In the genomic region with DNA sequence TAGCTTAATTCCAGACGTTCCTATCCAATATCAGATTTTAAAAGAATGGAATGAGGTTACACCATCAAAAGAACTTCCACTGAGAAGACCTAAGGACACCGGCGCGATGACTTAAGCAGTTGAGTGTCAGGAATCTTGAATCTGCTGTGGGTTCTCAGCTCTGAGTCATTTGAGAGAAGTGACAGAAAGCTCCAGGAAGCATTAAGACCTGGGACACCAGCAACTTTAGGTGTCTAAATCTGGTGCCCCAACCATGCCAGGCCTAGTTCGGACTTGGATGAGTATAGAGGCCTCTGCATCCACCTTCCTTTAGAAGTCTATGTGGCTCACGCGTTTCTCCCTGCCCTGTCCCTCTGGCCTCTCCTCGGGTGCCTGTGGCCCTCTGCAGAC, we compare ENCODE assay signal across 8 mouse cellular contexts. TPM values are rescaled to one million over a fixed set of nuclear protein-coding genes. Genes with fewer than 3 reads are reported as not detected.
DNase-seq lines count a peak whose midpoint lies in the region; ATAC-seq and TF ChIP-seq lines count a peak whose summit lies in the region.

No protein-coding gene starts in this region.

- TF ChIP-seq RAD21 in CH12.LX (IDR thresholded peaks at IDR 0.05; ENCODE audit: low read depth, low read length), result no peak

- H3K4me3 ChIP-seq in heart, embryonic 11.5 days (ENCODE audit: low read depth, low read length), result peak overlapping the region; percentile 61
- peak overlapping the region; percentile 26 to 62 (median 31) for H3K4me3 ChIP-seq in CH12.LX (replicated peaks in 1 of 3; ENCODE audit: low read depth in 2 of 3, low read length in 2 of 3, poor library complexity in 1 of 3)
- peak overlapping the region; percentile 45 for H3K4me3 ChIP-seq in forebrain, embryonic 14.5 days (ENCODE audit: low read depth, low read length)
- peak overlapping the region; percentile 62 for H3K4me3 ChIP-seq in liver, embryonic 16.5 days (ENCODE audit: low read depth, low read length)

- H3K4me2 ChIP-seq in heart, embryonic 11.5 days, result peak overlapping the region; percentile 80
- H3K4me2 ChIP-seq in CH12.LX (ENCODE audit: insufficient read depth, low read depth, poor library complexity, severe bottlenecking), result peak overlapping the region; percentile 61
- peak overlapping the region; percentile 80 for H3K4me2 ChIP-seq in forebrain, embryonic 14.5 days (ENCODE audit: low read length)
- H3K4me2 ChIP-seq in liver, embryonic 16.5 days (ENCODE audit: low read depth, low read length), result peak overlapping the region; percentile 86

- WGBS in heart, embryonic 11.5 days (ENCODE audit: insufficient replicate concordance), result 20% methylated on average over 8 of the region's 8 CpGs
- 22% methylated on average over 8 of the region's 8 CpGs for WGBS in forebrain, embryonic 14.5 days
- 27% methylated on average over 8 of the region's 8 CpGs for WGBS in liver, embryonic 16.5 days (ENCODE audit: insufficient replicate concordance)

- H3K79me2 ChIP-seq in CH12.LX (replicated peaks; ENCODE audit: control insufficient read depth, extremely low read depth, insufficient read depth, poor library complexity, severe bottlenecking), result no peaks in the 10 kb centered on the region

- ATAC-seq in heart, embryonic 11.5 days (replicated peaks; ENCODE audit: insufficient number of reproducible peaks, low FRiP score, low TSS enrichment), result no peak
- ATAC-seq in forebrain, embryonic 14.5 days, result no peak
- ATAC-seq in liver, embryonic 16.5 days (ENCODE audit: low read depth), result no peak

- no peaks in the 10 kb centered on the region for H3K9me3 ChIP-seq in heart, embryonic 11.5 days (replicated peaks; ENCODE audit: control insufficient read depth, low read length)
- no peaks in the 10 kb centered on the region for H3K9me3 ChIP-seq in CH12.LX (replicated peaks; ENCODE audit: low read length)
- H3K9me3 ChIP-seq in forebrain, embryonic 14.5 days (replicated peaks; ENCODE audit: control insufficient read depth, low read length), result no peaks in the 10 kb centered on the region
- H3K9me3 ChIP-seq in liver, embryonic 16.5 days (replicated peaks; ENCODE audit: control insufficient read depth, low read length), result no peaks in the 10 kb centered on the region

- TF ChIP-seq CTCF in CH12.LX (conservative IDR thresholded peaks at IDR 0.05 in 1 of 2, IDR thresholded peaks at IDR 0.05 in 1 of 2; ENCODE audit: low read depth in 2 of 2, low read length in 2 of 2), result no peak

- H3K9ac ChIP-seq in heart, embryonic 11.5 days (ENCODE audit: low read depth, low read length), result peak overlapping the region; percentile 71
- peak overlapping the region; percentile 49 for H3K9ac ChIP-seq in CH12.LX (ENCODE audit: insufficient read depth, low read depth)
- peak overlapping the region; percentile 66 for H3K9ac ChIP-seq in forebrain, embryonic 14.5 days (ENCODE audit: low read length)
- peak overlapping the region; percentile 44 for H3K9ac ChIP-seq in liver, embryonic 16.5 days (ENCODE audit: low read depth, low read length)

- dilution Hi-C loops in CH12.LX (cut with MboI; ENCODE audit: extremely low pct_ligation_motif_present, extremely low pct_unique_long_range_greater_than_20kb, low sequenced_read_pairs), result no loop called here

- TF ChIP-seq EP300 in CH12.LX (IDR thresholded peaks at IDR 0.05; ENCODE audit: low read length), result no peak

- H3K36me3 ChIP-seq in heart, embryonic 11.5 days (ENCODE audit: control insufficient read depth, insufficient read depth, low read length), result peaks cover 20% of the 10 kb centered on the region
- peaks cover 25 to 41% of the 10 kb centered on the region in 2 experiments for H3K36me3 ChIP-seq in CH12.LX (replicated peaks in 1 of 2; ENCODE audit: control insufficient read depth in 1 of 2, insufficient read depth in 1 of 2, low read length in 1 of 2)
- H3K36me3 ChIP-seq in forebrain, embryonic 14.5 days (ENCODE audit: control insufficient read depth, insufficient read depth, low read length), result peaks cover 34% of the 10 kb centered on the region
- H3K36me3 ChIP-seq in liver, embryonic 16.5 days (ENCODE audit: control insufficient read depth, insufficient read depth), result peaks cover 8% of the 10 kb centered on the region

- no peaks in the 10 kb centered on the region for H3K27me3 ChIP-seq in heart, embryonic 11.5 days (ENCODE audit: control insufficient read depth, insufficient read depth, low read length)
- H3K27me3 ChIP-seq in CH12.LX (replicated peaks), result peaks cover 52% of the 10 kb centered on the region
- H3K27me3 ChIP-seq in forebrain, embryonic 14.5 days (replicated peaks; ENCODE audit: control insufficient read depth, insufficient read depth, low read length), result no peaks in the 10 kb centered on the region
- peaks cover 17% of the 10 kb centered on the region for H3K27me3 ChIP-seq in liver, embryonic 16.5 days (ENCODE audit: control insufficient read depth, insufficient read depth, low read depth, low read length)

- TF ChIP-seq POLR2A in CH12.LX (IDR thresholded peaks at IDR 0.05; ENCODE audit: low read depth, low read length), result no peak

- DNase-seq in heart, adult 18-20 months, result no peak
- DNase-seq in CH12.LX (ENCODE audit: extremely low read depth), result no peak
- DNase-seq in forebrain, embryonic 14.5 days (ENCODE audit: low spot score), result no peak
- DNase-seq in urinary bladder, adult 18-20 months (ENCODE audit: low spot score in 2 of 2), result no peak
- DNase-seq in adrenal gland, adult 8-10 months, result no peak
- no peak for DNase-seq in cerebellum, adult 9-10 months

- peaks cover 61% of the 10 kb centered on the region for H3K4me1 ChIP-seq in heart, embryonic 11.5 days (ENCODE audit: control insufficient read depth, insufficient read depth, low read length)
- peaks cover 7 to 33% of the 10 kb centered on the region in 2 experiments for H3K4me1 ChIP-seq in CH12.LX (ENCODE audit: control insufficient read depth in 1 of 2, insufficient read depth in 2 of 2)
- peaks cover 11% of the 10 kb centered on the region for H3K4me1 ChIP-seq in forebrain, embryonic 14.5 days (ENCODE audit: control insufficient read depth, insufficient read depth, low read length)
- peaks cover 31% of the 10 kb centered on the region for H3K4me1 ChIP-seq in liver, embryonic 16.5 days (ENCODE audit: control insufficient read depth, low read depth, low read length)

- in situ Hi-C loops in CH12.LX (cut with MboI; ENCODE audit: low pct_ligation_motif_present, low pct_unique_long_range_greater_than_20kb, low sequenced_read_pairs), result loop anchor here (5.0 kb wide), 1 partner anchor 38 kb away; the partner anchor contains the start of gene Spryd3

- H3K27ac ChIP-seq in heart, embryonic 11.5 days (ENCODE audit: low read depth, low read length), result peak overlapping the region; percentile 95
- no peak overlapping the region for H3K27ac ChIP-seq in CH12.LX (ENCODE audit: insufficient read depth, low read depth)
- H3K27ac ChIP-seq in forebrain, embryonic 14.5 days (ENCODE audit: low read depth, low read length), result peak overlapping the region; percentile 27; the same call in 1 of the 2 replicates
- H3K27ac ChIP-seq in liver, embryonic 16.5 days (ENCODE audit: low read length), result no peak overlapping the region

RNA-seq across cellular contexts. Expression of gene Tns2, which starts 0.4 kb away (rescaled TPM):
- 25.0 and 25.4 TPM in 2 replicates for polyA plus RNA-seq in heart, embryonic 11.5 days (2014; fragmentation: Nextera tagmentation; extraction: Ambion mirVana)
- total RNA-seq in heart, adult 18-20 months (2021), result 100 to 1,000 TPM; 109 to 123 TPM
- 0.08 and 0.13 TPM in 2 replicates for total RNA-seq in CH12.LX (2012; rRNA removed)
- total RNA-seq in CH12.LX (2014; rRNA removed), result not detected in 2 replicates
- 0.34 and 0.49 TPM in 2 replicates for polyA plus RNA-seq in CH12.LX (2012; ENCODE audit: insufficient read length, low read depth)
- polyA plus RNA-seq in forebrain, embryonic 14.5 days (2014; fragmentation: Nextera tagmentation; extraction: Ambion mirVana), result 5.5 and 8.2 TPM in 2 replicates
- polyA plus RNA-seq in liver, embryonic 16.5 days (2015; fragmentation: Nextera tagmentation; extraction: Ambion mirVana), result 6.2 and 6.8 TPM in 2 replicates
- total RNA-seq in adrenal gland, adult 8-10 months (2022), result 100 to 1,000 TPM in 2 of 4 experiments, 10 to 100 TPM in 2; 77.5 to 129 (median 107) TPM

RNA-seq across cellular contexts. Expression of gene Eif4b, which starts 26.2 kb away (rescaled TPM):
- polyA plus RNA-seq in heart, embryonic 11.5 days (2014; fragmentation: Nextera tagmentation; extraction: Ambion mirVana), result 71.6 and 83.5 TPM in 2 replicates
- 100 to 1,000 TPM; 151 to 167 TPM for total RNA-seq in heart, adult 18-20 months (2021)
- total RNA-seq in CH12.LX (2012; rRNA removed) (507 and 555 TPM in 2 replicates), CH12.LX (2014; rRNA removed) (492 and 536 TPM in 2 replicates)
- polyA plus RNA-seq in CH12.LX (2012; ENCODE audit: insufficient read length, low read depth), result 652 and 950 TPM in 2 replicates
- polyA plus RNA-seq in forebrain, embryonic 14.5 days (2014; fragmentation: Nextera tagmentation; extraction: Ambion mirVana), result 99.3 and 100 TPM in 2 replicates
- polyA plus RNA-seq in liver, embryonic 16.5 days (2015; fragmentation: Nextera tagmentation; extraction: Ambion mirVana), result 42.7 and 43.6 TPM in 2 replicates
- total RNA-seq in adrenal gland, adult 8-10 months (2022), result 100 to 1,000 TPM; 232 to 294 (median 272) TPM

RNA-seq across cellular contexts. Expression of gene Spryd3, which starts 36.3 kb away (rescaled TPM):
- 11.1 and 14.6 TPM in 2 replicates for polyA plus RNA-seq in heart, embryonic 11.5 days (2014; fragmentation: Nextera tagmentation; extraction: Ambion mirVana)
- total RNA-seq in heart, adult 18-20 months (2021), result 10 to 100 TPM; 14.4 to 15.3 TPM
- total RNA-seq in CH12.LX (2012; rRNA removed), result 21.6 and 24.7 TPM in 2 replicates
- 19.6 and 21.5 TPM in 2 replicates for total RNA-seq in CH12.LX (2014; rRNA removed)
- polyA plus RNA-seq in CH12.LX (2012; ENCODE audit: insufficient read length, low read depth), result 25.7 and 33.5 TPM in 2 replicates
- polyA plus RNA-seq in forebrain, embryonic 14.5 days (2014; fragmentation: Nextera tagmentation; extraction: Ambion mirVana), result 20.9 and 28.1 TPM in 2 replicates
- polyA plus RNA-seq in liver, embryonic 16.5 days (2015; fragmentation: Nextera tagmentation; extraction: Ambion mirVana), result 13.0 and 14.3 TPM in 2 replicates
- 10 to 100 TPM; 46.6 to 70.4 (median 57.7) TPM for total RNA-seq in adrenal gland, adult 8-10 months (2022)

RNA-seq across cellular contexts. Expression of gene Igfbp6, which starts 44.4 kb away (rescaled TPM):
- polyA plus RNA-seq in heart, embryonic 11.5 days (2014; fragmentation: Nextera tagmentation; extraction: Ambion mirVana), result 0.70 and 1.1 TPM in 2 replicates
- 10 to 100 TPM; 23.3 to 39.7 TPM for total RNA-seq in heart, adult 18-20 months (2021)
- 0.38 TPM in 1 of 2 replicates, not detected in the other for total RNA-seq in CH12.LX (2012; rRNA removed)
- not detected in 2 replicates for total RNA-seq in CH12.LX (2014; rRNA removed)
- not detected in 2 replicates for polyA plus RNA-seq in CH12.LX (2012; ENCODE audit: insufficient read length, low read depth)
- 1.3 and 1.6 TPM in 2 replicates for polyA plus RNA-seq in forebrain, embryonic 14.5 days (2014; fragmentation: Nextera tagmentation; extraction: Ambion mirVana)
- polyA plus RNA-seq in liver, embryonic 16.5 days (2015; fragmentation: Nextera tagmentation; extraction: Ambion mirVana), result 1.5 and 2.4 TPM in 2 replicates
- total RNA-seq in adrenal gland, adult 8-10 months (2022), result 10 to 100 TPM; 37.0 to 63.8 (median 49.2) TPM

RNA-seq across cellular contexts. Expression of gene Soat2, which starts 50.6 kb away (rescaled TPM):
- 0.76 and 2.3 TPM in 2 replicates for polyA plus RNA-seq in heart, embryonic 11.5 days (2014; fragmentation: Nextera tagmentation; extraction: Ambion mirVana)
- total RNA-seq in heart, adult 18-20 months (2021), result not detected
- total RNA-seq in CH12.LX (2012; rRNA removed), result 3.7 and 10.4 TPM in 2 replicates
- total RNA-seq in CH12.LX (2014; rRNA removed), result 0.09 and 0.28 TPM in 2 replicates
- 0.56 and 0.65 TPM in 2 replicates for polyA plus RNA-seq in CH12.LX (2012; ENCODE audit: insufficient read length, low read depth)
- polyA plus RNA-seq in forebrain, embryonic 14.5 days (2014; fragmentation: Nextera tagmentation; extraction: Ambion mirVana), result not detected in 2 replicates
- 33.6 and 34.4 TPM in 2 replicates for polyA plus RNA-seq in liver, embryonic 16.5 days (2015; fragmentation: Nextera tagmentation; extraction: Ambion mirVana)
- under 1 TPM; 0.15 to 0.43 (median 0.26) TPM for total RNA-seq in adrenal gland, adult 8-10 months (2022)

Comparison
In these comparisons a context has a peak if more than half of its experiments do, and no peak if none do; other contexts are left out.
1. H3K27ac ChIP-seq: peak in heart, embryonic 11.5 days (single experiment) and forebrain, embryonic 14.5 days (single experiment); none in CH12.LX (single experiment) and liver, embryonic 16.5 days (single experiment).
2. Peak in every context shown above with its lines, with median percentiles within 50 percentile points of each other: H3K4me2 ChIP-seq, H3K4me3 ChIP-seq and H3K9ac ChIP-seq.